Mouse (Mus musculus) ES-E14 (cell line): ENCODE measurements around the gene Ipo11.

Experiments
- CHD2 ChIP-seq: IDR thresholded peaks from 2 replicates; pipeline ENCODE4 v1.6.1; 2014; ENCODE audit warnings: mild to moderate bottlenecking, low read depth, low read length, inconsistent platforms
- HCFC1 ChIP-seq: IDR thresholded peaks from 2 replicates; pipeline ENCODE4 v1.6.1; 2012; ENCODE audit warnings: low read length, inconsistent platforms, borderline replicate concordance; ENCODE audit not compliant: insufficient read depth
- MAFK ChIP-seq: IDR thresholded peaks from 2 replicates; pipeline ENCODE4 v1.6.1; 2014; ENCODE audit warnings: mild to moderate bottlenecking, low read depth, low read length, inconsistent platforms; ENCODE audit not compliant: insufficient read depth
- ZC3H11A ChIP-seq: IDR thresholded peaks from 2 replicates; pipeline ENCODE4 v1.6.1; 2012; ENCODE audit warnings: low read depth, mild to moderate bottlenecking, inconsistent platforms, low read length, borderline replicate concordance
- ZNF384 ChIP-seq: IDR thresholded peaks from 2 replicates; pipeline ENCODE4 v1.6.1; 2012; ENCODE audit warnings: low read depth, low read length, inconsistent platforms

DNA sequence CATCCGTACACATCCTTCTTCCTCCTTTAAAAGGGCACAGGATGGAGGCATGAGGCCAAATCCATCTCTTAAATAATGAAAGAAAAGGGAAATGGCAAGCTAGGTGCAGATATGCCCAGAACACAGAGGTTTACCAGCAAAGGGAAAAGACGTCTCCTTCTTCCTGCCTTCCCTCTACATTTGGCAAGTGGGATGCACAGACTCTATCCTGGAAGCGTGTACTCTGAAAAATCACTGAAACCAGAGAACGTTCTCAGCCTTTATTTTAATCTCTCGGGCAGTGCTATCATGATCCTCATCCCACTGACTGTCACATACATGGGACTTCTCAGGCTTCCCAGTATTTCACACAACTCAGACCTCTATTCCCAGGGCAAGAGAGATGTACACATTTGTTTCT, 189.9 kb downstream of the Ipo11 start:
- TF ChIP-seq HCFC1 = no peak
- TF ChIP-seq ZC3H11A = no peak
- TF ChIP-seq ZNF384 = no peak
- no peak for TF ChIP-seq MAFK
- TF ChIP-seq CHD2 = no peak
